Mouse (Mus musculus): ENCODE measurements around the gene Syt3.

The Syt3 gene

DNA sequence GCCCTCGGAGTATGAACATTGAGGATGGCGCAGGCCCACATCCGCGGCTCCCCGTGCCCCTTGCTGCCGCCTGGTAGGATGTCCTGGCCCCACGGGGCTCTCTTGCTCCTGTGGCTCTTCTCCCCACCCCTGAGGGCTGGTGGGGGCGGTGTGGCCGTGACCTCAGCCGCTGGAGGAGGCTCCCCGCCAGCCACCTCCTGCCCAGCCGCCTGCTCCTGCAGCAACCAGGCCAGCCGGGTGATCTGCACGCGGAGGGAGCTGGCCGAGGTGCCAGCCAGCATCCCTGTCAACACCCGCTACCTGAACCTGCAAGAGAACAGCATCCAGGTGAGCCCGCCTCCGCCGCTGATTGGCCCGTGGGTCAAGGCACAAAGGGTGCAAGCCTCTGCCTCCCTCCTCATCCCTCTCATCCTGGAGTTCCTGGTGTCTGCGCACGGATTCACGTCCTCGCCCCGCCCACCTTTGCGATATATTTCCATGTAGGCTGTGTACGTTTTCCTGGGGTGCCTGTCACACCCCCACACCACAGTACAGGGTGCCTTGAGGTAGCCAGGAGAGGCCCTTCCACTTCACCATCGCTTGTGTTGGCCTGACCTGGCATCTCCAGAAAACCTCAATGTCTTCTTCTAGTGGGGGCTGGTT, 61.1 kb downstream of the Syt3 start:
- DNase-seq (ENCODE audit: low spot score), result no peak

DNA sequence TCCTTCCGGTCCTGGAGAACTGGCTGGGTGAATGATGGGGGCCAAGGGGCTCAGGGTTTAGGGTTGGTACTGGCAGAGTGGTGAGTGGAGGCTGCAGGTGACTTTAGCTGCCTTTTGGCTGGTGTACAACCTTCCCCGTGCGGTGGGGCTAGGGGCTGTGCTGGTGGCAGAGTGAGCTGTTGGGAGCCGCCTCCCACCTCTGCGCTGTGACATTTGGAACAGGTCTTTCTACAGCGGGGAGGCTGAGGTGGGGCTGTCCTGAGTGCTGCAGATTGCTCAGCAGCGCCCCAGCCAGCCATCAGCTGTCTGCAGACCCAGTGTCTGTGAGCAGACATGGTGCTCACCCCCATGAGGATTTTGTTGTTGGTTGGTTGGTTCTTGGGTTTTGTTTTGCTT, 61.6 kb downstream of the Syt3 start:
- DNase-seq (ENCODE audit: low spot score), result no peak

DNA sequence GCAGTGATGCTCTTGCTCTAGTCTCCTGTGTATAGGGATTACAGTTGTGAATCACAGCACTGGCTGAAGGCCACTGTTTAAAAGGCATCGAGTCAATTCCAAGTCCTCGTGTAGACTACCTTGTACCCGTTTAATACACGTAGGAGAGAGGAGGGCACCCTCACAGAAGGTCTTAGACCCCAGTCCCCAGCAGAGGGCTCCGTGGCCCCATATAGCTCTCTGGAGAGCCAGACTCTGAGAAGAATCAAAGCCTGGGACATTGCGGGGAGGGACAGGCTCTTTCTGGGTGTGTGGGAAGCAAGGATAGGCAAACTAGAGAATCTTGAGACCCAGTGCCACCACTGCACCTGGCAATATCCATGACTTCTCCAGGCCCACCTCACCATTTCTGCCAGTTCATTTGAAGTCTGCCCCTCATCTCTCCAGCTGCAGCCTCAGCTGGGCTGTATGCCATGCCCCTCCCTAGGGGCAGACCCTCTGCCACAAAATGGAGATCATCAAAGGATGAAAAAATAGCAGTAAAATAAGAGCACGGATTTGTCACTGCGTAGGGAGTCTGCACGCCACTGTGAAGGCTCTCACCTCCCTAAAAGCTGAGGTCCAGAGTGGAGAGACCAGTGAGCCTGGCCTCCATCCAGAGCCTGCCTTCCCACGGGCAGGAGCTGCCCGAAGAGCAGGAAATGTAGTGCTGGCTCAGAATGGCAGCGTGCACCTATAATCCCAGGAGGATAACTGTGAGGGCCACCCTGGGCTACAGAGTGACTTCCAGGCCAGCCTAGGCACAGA, 62.4 kb downstream of the Syt3 start:
- DNase-seq (ENCODE audit: low spot score), result peak; percentile 23

Data from layer of hippocampus, adult 11-12 months (tissue).